In genomic region chr17:26098461-26098860, GRCm38 (mm10) we compare ENCODE assay signal across 30 mouse cellular contexts.
"Had no signal": no experiment of that assay in that cellular context is flagged by ENCODE, and none has a peak within 500 bp of the region (broad histone marks: within the 10 kb centered on the region; RNA-seq: fewer than 3 reads in every experiment).

No protein-coding gene starts in this region.

- ATAC-seq: liver, embryonic 12.5 days; liver, postnatal 0 days; lung, postnatal 0 days; midbrain, embryonic 13.5 days; midbrain, embryonic 15.5 days; midbrain, embryonic 16.5 days had no signal

- H3K36me3 ChIP-seq: liver, embryonic 15.5 days; lung, embryonic 15.5 days; midbrain, embryonic 12.5 days; midbrain, embryonic 13.5 days; midbrain, embryonic 15.5 days; neural tube, embryonic 12.5 days had no signal

- H3K27ac ChIP-seq: limb, embryonic 10.5 days; limb, embryonic 12.5 days; limb, embryonic 13.5 days; limb, embryonic 15.5 days; liver, embryonic 12.5 days; liver, embryonic 13.5 days; liver, embryonic 14.5 days; liver, embryonic 15.5 days; lung, embryonic 15.5 days; macrophage; midbrain, embryonic 10.5 days; midbrain, embryonic 12.5 days; midbrain, embryonic 13.5 days; midbrain, embryonic 15.5 days; neural tube, embryonic 12.5 days had no signal

- H3K4me3 ChIP-seq: limb, embryonic 10.5 days; limb, embryonic 12.5 days; limb, embryonic 13.5 days; limb, embryonic 15.5 days; liver, embryonic 12.5 days; liver, embryonic 13.5 days; liver, embryonic 15.5 days; lung, embryonic 15.5 days; megakaryocyte, embryonic 14.5 days; midbrain, embryonic 10.5 days; midbrain, embryonic 12.5 days; midbrain, embryonic 13.5 days; midbrain, embryonic 15.5 days; myocyte; neural tube, embryonic 12.5 days had no signal

- H3K4me2 ChIP-seq: limb, embryonic 12.5 days; limb, embryonic 13.5 days; limb, embryonic 15.5 days; liver, embryonic 11.5 days; liver, embryonic 12.5 days; liver, embryonic 13.5 days; liver, embryonic 15.5 days; lung, embryonic 14.5 days; lung, embryonic 15.5 days; midbrain, embryonic 12.5 days; midbrain, embryonic 13.5 days; midbrain, embryonic 15.5 days; neural tube, embryonic 12.5 days had no signal

- DNase-seq: left cerebral cortex, postnatal 4 days; liver; liver, embryonic 13.5 days; liver, postnatal 0 days; lung, adult 18-20 months; lung, adult 2 months; lung, embryonic 14.5 days; lung, postnatal 10 days; lung, postnatal 14 days; lung, postnatal 36 days; lung, postnatal 4 days had no signal

- H3K9ac ChIP-seq: limb, embryonic 12.5 days; limb, embryonic 13.5 days; limb, embryonic 15.5 days; liver, embryonic 12.5 days; liver, embryonic 13.5 days; liver, embryonic 14.5 days; liver, embryonic 15.5 days; liver, postnatal 0 days; lung, embryonic 14.5 days; lung, embryonic 15.5 days; midbrain, embryonic 12.5 days; midbrain, embryonic 13.5 days; midbrain, embryonic 15.5 days; neural tube, embryonic 12.5 days had no signal

- H3K27me3 ChIP-seq: limb, embryonic 12.5 days; limb, embryonic 13.5 days; limb, embryonic 15.5 days; liver, embryonic 12.5 days; liver, embryonic 13.5 days; liver, embryonic 15.5 days; lung, embryonic 15.5 days; midbrain, embryonic 12.5 days; midbrain, embryonic 13.5 days; midbrain, embryonic 15.5 days; neural tube, embryonic 12.5 days had no signal

- H3K9me3 ChIP-seq: limb, embryonic 10.5 days; limb, embryonic 12.5 days; limb, embryonic 13.5 days; limb, embryonic 15.5 days; liver, embryonic 12.5 days; liver, embryonic 13.5 days; liver, embryonic 15.5 days; lung, embryonic 15.5 days; megakaryocyte, embryonic 14.5 days; midbrain, embryonic 10.5 days; midbrain, embryonic 12.5 days; midbrain, embryonic 13.5 days; midbrain, embryonic 15.5 days; neural tube, embryonic 12.5 days had no signal

- H3K4me1 ChIP-seq: neural tube, embryonic 12.5 days had no signal
